Mouse (Mus musculus) cerebellum, adult 2 months (tissue): ENCODE measurements around the gene Cdh22.

Experiments
- CTCF ChIP-seq: fragments of 200-500 bp; IDR thresholded peaks from 2 replicates; pipeline ENCODE4 v1.5.1; 2011; ENCODE audit warnings: low read depth, mild to moderate bottlenecking, control low read depth, low read length, moderate library complexity, borderline replicate concordance; ENCODE audit not compliant: insufficient read depth
- POLR2A ChIP-seq: fragments of 200-500 bp; IDR thresholded peaks from 2 replicates; pipeline ENCODE4 v1.6.1; 2011; ENCODE audit warnings: low read length, control low read depth, borderline replicate concordance; ENCODE audit not compliant: insufficient read depth

DNA sequence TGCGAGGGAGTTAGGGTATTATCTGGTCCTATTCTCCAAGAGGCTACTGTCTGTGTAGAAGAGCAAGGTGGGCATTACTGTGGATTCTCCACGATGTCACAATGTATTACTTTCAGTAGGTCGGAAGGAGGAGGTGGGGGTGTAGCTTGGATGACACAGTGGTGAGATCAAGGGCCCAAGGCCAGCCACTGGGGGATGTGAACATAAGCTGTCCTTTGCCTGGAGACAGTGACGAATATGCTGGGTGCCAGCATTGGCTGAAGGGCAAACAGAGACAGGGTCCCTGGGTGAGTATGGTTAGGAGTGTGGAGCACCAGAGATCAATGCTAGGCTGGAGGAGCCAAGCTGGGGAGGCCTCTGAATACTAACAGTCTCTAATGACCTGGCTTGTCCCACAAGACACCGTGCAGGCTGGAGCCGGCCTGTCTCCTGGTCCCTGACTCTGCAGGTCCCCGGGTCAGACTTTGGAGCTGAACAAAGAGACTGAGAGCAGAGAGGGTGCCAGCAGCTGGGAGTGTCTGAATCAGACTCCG is 143.2 kb downstream of the Cdh22 start:
- TF ChIP-seq CTCF (no peak), POLR2A (no peak)
